Mouse (Mus musculus) cerebellum, postnatal 4 days (tissue): ENCODE results near the gene Nup188.

Source experiments
- DNase-seq, 2 experiments: peaks; one replicate each; pipeline ENCODE4 v3.0.0; 2022; ENCODE audit warnings: low spot score in 2 of 2, mixed read lengths in 1 of 2

Gene Nup188

DNA sequence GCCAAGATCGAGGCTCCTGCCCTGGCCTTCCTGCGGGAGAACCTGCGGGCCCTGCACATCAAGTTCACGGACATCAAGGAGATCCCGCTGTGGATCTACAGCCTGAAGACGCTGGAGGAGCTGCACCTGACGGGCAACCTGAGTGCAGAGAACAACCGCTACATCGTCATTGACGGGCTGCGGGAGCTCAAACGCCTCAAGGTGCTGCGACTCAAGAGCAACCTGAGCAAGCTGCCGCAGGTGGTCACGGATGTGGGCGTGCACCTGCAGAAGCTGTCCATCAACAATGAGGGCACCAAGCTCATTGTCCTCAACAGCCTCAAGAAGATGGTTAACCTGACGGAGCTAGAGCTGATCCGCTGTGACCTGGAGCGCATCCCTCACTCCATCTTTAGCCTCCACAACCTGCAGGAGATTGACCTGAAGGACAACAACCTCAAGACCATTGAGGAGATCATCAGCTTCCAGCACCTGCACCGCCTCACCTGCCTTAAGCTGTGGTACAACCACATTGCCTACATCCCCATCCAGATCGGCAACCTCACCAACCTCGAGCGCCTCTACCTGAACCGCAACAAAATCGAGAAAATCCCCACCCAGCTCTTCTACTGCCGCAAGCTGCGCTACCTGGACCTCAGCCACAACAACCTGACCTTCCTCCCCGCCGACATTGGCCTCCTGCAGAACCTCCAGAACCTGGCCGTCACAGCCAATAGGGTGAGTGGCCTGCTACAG lies 29.4 kb upstream of the Nup188 start:
- DNase-seq: no peak

DNA sequence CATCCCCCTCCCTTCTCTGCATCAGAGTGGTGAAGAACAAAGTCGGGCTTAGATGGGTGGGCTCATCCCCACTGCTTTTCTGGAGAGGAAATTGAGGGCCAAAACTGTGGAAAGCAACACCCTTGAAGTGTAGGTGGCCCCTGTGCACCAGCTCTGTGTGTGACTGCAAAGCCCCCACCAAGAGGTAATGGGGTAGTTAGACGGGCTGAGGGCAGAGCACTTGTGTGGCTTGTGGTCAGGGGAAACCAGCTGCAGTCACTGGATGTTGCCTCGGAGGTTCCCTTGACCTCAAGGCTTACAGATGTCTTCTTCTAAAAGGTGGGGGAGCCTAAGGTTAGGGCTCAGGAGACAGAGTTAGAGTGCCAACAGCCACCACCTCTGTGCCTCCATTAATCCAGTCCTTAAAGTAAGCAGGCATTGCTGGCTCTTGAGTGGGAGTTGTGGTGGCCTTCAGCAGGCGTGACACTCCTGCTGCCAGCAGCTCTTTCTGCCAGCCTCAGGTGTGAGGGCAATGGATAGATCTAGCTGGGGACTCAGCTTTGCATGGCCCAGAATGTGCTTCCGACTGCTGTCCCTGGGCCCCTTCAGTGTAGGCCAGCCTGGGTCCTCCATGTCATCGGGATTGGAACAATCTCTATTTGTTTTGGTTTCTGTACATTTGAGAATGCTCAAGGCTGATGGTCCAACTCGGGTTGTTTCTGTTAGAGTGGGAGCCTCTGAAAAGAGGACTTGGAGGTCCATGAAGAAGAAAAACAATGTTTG lies 28.3 kb upstream of the Nup188 start:
- no peak for DNase-seq

DNA sequence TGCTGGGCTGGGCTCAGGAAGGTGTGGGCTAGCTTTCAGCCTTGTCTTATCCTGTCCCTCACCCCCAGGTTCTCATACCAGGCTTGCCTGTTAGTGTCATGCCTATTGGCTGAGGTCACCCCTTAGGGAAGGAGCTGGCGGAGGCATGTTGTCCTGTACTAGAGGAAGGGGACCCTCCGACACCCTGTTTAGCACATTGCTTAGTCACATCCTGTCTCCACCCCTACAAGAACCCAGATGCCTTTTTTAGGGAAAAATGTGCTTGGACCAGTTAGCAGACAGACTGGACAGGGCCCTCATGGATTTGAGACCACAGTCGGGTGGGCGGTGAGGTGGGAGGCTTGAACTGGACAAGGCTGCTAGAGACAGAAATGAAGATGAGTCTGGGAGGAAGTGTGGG lies 27.6 kb upstream of the Nup188 start:
- no peak for DNase-seq

DNA sequence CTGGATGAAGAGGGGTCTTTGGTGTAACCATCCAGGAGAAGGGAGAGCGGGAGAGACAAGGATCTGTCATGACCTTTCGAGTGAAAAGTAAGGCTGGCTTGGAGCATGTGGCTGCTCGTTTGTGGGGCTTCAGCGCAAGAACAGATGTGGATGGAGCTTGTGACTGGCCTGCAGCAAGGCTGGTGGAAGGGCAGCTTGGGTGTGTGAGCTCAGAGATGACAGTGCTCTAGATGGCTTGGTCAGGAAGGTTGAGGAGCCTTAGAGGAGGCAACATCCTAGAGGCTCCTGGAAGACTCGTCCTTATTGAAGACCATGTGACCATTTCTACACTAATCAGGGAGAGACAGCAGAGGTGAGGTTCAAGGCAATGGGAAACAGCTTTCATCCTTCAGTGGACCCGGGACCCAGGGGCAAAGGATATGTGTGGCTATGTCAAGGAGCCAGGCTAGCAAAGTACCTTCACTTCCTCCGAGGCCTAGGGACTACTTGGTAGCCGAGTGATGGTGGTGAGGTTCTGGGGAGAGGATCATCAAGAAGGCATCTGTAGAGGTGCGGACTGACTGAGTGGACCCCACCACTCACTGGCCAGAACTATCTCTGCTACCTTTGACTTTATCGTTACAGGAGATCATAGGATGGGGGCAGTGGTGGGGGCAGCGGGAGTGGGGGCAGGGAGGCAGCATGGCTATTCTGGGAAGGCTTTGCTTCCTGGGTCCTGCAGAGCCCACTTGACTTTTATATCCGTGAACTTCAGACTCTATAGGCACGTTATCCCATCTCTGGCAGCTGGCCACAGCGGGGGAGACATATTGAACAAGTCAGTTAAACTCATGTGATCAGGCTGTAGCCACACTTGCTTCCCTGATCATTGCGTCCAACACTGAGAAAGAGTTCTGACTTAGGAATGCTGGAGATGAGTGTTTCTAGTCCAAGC lies 26.8 kb upstream of the Nup188 start:
- DNase-seq: no peak

DNA sequence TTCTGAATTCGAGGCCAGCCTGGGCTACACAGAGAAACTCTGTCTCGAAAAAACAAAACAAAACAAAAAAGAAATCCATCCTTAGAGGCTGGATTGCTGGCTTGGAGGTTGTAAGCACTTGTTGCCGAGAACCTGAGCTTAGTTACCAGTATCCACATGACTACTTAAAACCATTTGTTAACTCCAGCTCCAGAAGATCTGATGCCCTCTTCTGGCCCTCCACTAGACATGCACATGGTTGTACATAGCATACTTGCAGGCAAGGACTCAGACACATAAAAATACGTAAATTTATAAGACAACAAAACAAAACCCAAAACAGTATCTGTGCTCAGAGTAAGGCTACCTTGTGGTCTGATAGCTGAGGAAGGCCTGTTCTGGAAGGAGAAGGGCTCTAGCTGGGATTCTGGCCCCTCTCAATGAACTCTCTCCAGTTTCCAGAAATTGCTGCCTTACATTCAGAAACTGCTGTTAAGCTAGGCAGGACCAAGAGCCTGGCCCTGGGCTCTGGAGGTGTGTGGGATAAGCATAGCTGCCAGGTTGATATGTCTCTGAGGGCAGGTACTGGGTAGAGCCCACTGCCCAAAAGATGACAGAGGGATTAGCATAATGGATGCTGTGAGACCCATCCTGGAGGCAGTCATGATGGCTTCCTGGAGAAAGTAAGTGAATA lies 25.0 kb upstream of the Nup188 start:
- DNase-seq: no peak

DNA sequence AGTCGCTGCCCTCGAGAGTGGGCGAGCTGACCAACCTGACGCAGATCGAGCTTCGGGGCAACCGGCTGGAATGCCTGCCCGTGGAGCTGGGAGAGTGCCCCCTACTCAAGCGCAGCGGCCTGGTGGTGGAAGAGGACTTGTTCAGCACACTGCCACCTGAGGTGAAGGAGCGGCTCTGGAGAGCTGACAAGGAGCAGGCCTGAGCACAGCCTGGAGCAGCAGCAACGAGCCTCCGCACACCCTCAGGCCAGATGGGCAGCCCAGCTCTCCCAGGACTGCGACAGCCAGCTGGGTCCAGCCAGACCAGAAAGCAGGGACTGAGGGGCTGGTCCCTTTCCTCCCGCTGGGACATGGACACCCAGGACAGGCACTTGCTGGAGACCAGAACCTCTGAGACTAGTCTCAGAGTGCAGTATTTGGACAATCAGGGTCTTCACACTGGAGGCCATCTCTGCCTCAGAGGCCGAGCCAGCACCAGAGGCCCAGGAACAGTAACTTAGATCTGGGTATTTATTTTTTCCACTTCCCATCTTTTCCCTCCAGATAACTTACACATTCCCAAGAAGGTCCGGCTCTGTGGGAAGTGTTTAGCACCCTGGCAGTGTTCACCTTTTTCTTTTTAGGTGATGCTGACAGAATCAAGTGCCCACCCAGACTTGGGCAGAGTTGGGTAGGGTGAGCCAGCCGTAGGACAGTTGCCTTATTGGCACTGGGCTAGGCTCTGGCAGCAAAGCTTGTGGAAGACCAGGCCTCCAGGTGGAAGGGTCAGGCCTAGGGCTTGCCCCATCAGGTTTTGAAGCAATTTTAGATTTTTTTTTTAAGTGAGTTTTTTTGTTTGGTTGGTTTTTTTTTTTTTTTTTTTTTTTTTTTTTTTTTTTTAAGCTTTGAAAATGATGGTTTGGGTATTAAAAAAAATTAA lies 24.0 kb upstream of the Nup188 start:
- DNase-seq: peak in 1 of 2 experiments; percentile 31

DNA sequence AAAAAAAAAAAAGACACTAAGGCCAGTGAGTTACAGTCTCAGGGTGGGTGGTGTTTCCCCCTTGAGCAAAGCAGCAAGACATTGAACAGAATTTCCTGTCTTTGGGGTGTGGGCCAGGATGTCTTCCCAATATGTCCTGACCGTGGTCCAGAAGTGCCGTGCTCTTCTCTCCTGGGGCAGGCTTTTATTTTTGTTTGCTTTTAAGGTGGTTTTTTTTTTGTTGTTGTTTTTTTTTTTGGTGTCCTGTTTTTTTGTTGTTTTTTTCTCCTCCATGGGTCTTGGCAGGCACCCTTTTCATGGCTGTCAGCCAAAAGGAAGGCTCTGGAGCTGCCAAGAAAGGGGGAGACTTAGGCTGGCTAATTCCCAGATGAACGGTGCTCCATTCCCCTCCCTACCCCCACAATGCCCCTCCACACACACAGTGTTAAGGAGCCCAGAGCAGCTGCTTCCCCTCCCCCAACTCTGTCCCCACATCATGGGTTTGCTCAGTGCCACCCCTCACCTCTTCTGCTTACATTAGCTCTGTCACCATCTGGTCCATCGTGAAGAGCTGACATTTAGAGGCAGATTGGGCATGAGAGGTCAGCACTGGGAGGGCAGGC lies 23.3 kb upstream of the Nup188 start:
- DNase-seq: peak in 1 of 2 experiments; percentile 86

DNA sequence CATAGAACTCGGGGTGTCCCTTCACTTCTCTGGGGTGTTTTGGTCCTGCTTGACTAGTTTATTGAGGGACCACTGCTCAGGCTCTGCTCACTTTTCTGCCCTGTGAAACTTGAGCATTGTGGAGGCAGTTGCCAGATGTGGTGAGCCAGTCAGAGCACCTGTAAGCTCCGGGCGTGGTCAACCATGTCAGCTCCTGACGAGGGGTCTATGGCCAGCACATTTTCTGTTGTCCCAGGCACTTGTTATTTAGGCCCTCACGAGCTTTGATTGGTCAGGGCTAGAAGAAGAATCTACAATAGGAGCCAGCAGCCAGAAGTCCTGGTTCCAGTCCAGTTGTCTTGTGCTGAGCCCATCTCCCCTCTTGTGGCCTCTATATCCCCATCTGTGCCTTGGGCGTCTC lies 22.4 kb upstream of the Nup188 start:
- no peak for DNase-seq

DNA sequence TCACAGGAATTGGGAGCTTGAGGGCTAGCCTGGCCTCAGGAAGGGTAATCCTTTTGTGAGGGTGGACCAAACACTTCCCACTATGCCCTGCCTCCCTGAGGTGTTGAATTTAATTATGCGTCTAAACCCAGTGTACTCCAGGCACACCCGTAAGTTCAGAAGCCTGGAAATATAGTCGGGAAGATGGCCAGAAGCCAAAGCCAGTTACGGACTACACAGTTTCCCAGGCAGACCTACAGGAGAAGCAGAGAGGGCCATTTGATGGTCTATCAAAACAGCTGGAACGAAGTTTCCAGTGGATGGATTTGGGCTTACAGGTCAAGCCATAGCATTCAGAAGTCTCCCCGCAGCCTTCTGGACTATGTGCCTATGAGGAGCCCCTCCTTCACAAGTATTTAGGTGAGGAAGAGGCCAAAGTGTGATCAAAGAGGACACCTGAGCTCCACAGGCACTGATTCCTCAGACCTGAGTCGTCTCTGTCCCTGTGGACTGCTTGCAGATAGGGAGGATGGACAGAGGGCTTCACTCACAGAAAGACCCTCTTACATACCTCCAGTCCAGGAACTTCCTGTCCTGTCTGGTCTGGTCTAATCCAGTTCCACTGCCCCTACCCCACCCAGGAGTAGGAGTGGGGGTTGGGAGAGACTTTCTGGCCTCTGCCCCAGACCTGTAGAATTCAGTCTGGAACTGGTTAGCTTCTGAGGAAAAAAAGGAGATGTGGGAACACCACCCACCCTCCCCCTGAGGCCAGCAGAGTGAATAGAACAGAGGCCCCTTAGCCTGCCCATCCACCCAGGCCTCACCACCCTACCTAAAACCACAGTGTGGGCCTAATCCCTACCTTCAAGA lies 21.3 kb upstream of the Nup188 start:
- DNase-seq: no peak

DNA sequence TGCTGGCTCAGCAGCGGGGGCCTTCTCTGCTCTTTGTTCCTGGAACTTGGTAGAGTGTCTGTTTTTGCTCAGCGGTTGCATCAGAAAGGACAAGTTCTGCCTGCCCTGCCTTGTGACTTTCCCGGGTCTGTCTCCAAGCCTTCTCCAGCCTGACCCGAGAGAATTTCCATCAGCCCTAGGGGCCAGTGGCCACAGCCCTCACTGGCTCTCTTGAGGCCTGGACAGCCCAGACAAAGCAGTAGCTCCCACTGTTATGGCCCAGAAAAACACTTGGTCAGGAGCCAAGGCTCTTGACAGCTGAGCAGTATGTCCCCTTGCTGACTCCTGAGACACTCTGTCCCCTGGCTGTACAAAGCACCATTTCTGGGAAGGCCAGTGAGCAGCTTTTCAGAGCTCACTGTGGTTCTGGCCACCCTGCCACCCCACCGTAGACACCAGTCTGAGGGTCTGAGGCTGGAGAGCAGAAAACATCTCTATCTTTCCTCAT lies 20.4 kb upstream of the Nup188 start, which contains the start of gene Phyhd1:
Gene Phyhd1 (plus strand): TSS at position 437 of the 487 bp plus-strand sequence.
- peak in 1 of 2 experiments; percentile 44 for DNase-seq

DNA sequence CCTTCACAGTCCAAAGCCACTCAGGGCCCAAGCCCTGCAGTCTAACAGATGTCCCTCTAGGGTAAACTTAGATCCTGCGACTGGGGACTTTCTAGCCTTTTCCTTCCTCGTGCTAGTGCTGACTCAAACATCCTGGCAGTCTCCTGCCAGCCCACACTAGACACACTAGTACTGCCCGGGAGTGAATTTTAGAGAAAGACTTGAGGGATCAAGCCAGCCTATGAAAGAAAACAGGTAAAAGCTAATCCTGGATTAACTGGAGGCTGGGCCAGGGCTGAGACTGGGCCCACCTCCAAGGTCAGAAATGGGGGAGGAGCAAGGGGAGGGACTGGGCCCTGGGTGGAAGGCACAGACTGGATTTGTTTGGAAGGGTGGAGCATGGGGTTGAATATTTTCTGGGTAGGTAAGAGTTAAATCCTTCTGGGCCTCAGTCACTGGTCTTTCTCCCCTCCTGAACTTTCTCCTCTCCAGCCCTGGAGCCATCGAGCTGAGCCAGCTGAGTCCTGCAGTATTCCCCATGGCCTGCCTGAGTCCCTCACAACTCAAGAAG lies 19.7 kb upstream of the Nup188 start:
- DNase-seq: peak in 1 of 2 experiments; percentile 32

DNA sequence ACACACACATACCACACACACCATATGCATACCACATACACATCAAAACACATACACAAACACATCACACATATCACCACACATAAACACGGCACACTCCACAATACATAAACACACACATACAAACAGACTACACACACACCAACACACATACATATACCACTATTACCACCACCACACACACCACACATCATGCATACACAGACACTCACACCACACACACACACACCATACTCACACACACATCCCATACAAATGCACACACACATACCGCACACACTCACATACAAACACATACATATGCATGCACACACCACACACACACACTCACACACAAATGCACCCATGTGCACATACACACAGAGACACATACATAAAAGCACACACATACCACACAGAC lies 18.7 kb upstream of the Nup188 start:
- DNase-seq: no peak

DNA sequence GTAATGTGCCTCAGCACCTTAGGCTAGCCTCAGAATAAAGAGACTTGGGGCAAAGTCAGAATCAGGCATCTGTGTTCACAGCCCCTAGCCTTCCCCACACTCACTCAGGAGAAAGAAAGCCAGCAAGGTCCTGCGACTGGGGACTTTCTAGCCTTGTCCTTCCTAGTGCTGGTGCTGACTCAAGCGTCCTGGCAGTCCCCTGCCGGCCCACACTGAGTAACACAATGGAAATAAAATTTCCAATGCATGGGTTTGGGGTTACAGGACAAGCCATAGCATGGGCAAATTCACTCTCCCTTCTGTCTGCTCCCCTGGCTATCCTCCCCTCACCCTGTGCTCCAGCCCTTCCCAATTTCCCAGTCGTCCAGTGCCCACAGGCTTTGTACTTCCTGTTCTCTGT lies 17.8 kb upstream of the Nup188 start:
- no peak for DNase-seq

DNA sequence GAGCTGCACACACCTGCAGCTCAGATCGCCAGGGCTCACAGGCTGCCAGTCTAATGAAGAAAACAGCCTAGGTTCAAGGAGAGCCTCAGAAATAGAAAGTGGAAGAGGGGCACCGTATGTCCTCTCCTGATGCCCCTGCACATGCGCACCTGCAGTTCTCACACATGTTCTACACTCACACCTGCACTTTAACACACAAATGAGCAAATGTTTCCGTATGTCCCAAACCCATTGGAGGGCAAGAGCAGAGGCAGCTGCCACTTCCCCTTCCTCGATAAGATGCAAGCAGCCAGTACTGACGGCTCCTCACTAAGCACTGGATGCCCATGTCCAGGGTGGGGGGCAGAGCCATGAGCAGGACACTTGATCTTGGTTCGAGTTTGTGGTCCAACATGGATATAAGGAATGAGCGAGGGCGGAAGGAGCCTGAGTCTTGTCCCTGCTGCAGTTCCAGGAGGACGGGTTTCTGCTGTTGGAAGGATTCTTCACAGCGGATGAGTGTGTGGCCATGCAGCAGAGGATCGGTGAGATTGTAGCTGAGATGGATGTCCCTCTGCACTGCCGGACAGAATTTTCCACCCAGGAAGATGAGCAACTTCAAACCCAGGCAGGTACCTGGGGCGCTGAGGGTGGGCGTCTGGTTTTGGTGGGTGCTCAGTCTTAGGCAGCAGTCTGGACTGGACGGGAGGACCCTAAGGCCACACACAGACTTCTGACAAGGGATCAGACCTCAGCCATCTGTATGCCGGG lies 16.8 kb upstream of the Nup188 start:
- no peak for DNase-seq

DNA sequence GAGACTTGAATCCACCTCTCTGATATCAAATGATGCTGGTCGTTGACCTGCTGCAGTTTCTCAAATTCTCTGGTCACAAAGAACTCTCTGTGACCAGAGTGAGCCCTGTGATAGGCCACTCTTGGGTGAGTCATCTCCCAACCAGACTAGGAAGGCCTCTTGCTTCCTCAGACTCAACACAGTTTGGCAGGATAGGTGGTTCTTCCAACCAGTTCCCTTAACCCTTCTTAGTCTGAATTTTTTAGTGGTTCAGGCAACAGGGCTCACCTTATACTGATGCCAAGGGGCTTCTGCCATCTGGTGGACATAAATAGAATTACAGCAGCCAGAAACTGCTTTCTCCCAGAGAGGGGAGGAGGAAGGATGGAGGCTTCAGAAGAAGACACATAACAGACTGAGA lies 16.1 kb upstream of the Nup188 start:
- DNase-seq: peak in 1 of 2 experiments; percentile 63

DNA sequence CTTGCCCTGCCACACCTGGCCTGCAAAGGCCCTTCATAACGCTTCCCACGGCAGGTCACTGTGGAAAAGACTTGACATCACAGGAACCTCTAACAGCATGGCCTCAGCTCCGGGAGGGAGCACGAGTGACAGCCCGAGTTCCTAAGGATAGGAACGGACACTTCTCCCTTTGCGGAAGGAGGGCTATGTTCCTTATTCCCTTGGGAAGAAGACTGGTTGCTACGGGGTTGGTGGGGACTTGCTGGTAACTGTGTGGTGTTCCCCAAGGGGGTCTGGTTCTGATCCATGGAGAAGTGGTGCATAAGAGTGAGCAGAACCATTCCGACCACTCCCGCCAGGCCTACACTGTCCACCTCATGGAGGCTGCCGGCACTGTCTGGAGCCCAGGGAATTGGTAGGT lies 5.5 kb upstream of the Nup188 start, which contains the start of gene Gm28038:
Gene Gm28038 (plus strand): TSS at position 301 of the 400 bp plus-strand sequence.
- DNase-seq: no peak

DNA sequence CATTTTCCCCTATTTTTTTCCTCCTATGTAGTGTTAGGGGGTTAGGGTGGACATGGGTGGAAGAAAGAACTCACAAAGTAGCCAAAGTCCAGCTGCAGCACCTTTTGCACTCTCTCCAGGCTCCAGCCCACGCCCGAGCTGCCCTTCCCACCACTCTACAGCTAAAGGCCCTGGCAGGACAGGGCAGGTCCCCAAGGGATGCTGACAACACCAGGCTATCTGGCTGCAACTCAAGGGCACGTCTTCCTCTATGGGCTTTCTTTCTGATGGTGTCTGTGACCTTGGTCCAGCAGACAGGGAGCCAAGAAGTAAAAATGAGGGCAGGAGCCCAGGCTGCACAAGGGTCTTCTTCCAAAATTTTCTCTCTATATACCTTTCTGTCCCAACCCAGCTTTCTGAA lies 4.5 kb upstream of the Nup188 start:
- no peak for DNase-seq

DNA sequence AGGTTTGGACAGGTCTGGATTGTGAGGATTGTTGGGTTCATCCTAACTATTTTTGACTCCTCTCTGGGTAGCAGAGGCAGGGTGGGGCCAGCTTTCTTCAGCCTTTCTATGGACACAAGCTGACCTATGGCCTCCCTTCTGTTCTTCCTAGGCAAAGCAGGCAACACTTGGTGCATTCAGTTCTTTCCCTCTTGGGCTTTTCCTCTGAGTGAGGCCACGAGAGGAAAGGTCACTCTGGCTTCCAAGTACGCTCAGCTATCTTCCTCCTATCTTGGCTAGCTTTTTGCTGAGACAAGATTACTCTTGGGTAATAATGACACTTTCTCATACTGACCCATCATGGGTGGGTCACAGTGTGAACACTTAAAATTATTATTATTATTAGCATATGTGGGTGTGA lies 3.0 kb upstream of the Nup188 start:
- no peak for DNase-seq
